Mouse (Mus musculus) NIH3T3 (cell line): ENCODE measurements around the gene Ctnna2.

ENCODE experiments used
- DNase-seq: peaks from one replicate; pipeline ENCODE4 v3.0.0-alpha.2; 2012; ENCODE audit warnings: low read depth

The Ctnna2 gene

DNA sequence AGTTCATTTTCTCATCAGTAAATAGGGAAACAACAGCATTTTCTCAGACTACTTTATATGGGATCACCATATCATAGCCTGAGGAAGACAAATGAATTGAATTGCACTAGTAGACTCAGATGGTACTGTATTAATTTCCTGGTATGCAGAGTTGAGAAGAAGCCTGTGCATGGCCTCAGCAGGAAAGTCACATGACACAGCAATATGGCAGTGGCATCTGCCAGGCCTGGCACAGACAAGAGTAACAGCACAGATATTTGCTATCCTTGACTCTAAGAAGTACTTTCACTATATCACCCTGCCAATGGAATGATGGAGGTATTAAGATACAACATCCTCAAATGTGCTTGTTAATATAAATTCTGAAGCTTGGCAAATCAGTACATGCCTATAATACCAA is 553.8 kb downstream of the Ctnna2 start:
- no peak for DNase-seq

DNA sequence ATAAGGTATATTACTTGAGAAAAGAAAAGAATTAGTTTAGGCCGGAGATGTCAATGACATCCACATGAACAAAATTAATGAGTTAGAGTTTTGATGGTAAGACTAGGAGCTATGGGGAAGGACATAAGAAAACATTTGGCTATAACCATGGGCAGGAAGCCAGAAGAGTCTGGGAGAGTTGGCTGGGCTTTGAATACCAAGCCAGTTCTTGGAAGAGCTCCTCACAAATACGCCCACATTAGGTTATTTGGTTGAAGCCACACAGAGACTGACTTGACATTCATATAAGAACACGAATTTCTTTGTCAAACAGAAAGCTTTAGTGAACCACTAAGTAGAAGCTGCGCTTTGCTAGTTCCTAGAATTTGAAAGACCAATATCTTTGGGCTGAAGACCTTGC is 554.7 kb downstream of the Ctnna2 start:
- peak; percentile 4 for DNase-seq

DNA sequence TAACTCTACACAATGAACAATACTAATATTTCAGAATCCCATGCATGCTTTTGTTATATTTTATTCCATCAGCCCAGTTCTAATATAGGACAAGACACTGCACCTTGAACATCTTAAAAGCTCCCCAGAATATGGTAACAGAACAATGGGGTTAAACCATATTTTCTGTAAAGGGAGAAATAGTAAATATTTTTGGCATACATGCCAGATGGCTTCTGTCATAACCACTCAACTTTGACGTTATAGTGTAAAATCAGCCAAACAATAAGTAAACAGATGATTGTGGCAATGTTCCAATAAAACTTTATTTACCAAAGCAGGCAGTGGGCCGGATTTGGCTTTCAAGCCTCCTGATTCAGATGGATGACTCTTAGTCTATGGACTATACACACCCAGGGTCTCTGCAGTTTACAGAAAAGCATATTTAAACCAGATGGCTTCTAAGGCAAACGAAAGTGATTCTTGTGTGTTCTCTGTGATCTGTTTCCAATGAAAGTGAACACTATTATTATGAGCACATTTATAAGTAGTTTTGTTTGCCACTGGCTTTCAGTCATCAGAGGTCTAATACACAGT is 557.8 kb downstream of the Ctnna2 start:
- DNase-seq = no peak

DNA sequence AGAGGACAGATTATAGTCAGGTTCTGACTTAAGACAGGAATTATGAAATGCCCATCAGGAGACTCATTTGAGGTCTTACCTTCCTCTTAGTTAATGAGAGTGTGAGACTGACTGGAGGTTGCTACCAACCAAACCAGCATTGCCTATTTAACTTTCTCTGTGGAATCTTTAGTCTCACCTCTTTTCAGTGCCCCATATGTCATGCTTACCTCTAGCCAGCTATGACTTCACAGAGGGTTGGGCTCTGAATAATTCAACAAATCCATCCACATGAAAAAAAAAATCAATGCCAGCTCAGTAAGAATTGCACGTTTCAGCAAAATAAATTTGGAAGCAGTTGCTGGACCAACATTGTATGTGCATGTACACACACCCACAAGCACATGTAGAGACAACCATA is 562.5 kb downstream of the Ctnna2 start:
- no peak for DNase-seq

DNA sequence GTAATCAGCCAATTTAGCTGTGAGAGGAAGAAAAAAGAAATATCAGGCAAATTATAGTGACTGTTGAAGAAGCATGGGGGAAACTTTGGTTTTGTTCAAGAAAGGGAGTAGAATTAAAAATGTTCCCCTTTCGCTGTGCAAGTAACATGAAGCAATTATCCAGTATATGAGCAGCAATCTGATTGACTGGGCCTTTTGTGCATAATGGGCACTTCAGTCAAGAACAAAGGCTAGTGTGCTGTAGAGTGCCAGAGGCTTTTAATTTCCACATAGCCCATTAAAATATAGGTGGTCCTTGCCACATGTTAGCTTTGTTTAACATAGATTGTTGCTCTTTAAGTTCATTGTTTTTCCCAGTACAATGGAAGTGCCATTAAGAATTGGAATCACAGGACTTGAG is 566.0 kb downstream of the Ctnna2 start:
- no peak for DNase-seq

DNA sequence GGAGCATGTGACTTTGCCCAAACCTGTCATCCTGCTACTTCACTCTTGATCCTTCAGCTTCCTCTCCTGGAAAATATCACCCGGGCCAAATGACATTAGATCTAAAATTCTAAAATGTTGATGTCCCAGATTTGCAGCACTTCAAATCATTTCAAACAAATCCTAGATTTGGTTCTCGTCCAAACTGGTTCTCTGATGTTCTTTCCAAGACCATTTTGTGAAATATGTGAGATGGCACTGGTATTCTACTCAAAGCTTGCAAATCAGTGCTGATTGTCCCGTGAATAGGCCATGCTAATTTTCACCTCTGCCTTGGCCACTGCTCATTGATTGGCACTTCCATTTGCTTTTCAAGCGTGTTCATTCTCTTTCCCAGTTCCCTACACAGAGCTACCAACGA is 571.0 kb downstream of the Ctnna2 start:
- no peak for DNase-seq

DNA sequence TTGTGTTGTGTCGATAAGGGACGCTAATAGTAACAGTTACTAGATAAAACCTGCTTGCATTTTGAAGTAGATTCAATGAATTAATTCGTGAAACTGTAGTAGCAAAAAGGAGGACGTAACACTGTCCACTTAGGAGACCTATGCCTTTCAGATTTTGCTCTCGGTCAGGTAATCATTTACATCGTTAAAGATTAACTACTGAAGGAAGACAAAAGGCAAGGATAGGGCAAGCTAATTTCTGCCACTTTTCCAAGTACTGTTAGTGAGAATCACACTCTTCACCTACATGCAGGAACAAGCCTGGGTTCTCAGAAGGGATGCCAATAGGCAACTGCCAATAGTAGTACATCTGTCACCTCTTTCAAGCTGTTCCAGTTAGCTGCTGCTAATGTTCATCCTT is 578.7 kb downstream of the Ctnna2 start:
- DNase-seq = no peak

DNA sequence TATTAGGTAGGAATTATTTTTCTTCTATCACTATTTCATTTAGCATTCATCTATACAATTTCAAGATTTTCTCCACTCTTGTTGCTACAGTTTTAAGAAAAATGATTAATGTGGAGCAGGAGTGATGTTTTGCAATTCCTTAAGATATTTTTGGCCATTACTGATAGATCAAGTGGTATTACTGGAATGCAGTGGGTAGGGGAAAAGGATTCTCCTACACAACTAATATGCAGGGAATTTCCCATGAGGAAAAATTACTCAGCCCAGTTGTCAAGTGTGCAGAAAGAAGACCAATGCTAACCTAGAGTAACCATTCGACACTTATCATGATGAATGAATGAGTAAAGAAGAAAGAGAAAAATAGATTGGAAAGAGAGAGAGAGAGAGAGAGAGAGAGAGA is 587.8 kb downstream of the Ctnna2 start:
- no peak for DNase-seq

DNA sequence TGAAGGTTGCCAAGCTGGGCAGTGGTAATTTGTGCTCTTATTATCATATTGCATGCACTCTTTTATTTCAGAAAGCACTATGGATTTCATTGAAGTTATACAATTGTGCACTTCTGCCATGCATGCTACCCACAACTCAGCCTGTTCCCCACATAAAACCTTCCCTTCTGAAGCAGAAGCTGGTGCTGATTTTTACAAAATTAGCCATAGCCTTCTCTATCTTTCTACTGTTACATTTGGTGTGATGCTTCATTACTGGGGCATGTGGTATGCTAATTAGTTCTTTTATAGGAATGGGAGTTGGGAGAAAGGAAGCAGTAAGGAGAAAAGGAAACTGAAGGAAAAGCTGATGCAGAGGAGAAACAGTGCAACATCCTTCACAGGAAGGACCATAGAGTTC is 598.2 kb downstream of the Ctnna2 start:
- DNase-seq = no peak

DNA sequence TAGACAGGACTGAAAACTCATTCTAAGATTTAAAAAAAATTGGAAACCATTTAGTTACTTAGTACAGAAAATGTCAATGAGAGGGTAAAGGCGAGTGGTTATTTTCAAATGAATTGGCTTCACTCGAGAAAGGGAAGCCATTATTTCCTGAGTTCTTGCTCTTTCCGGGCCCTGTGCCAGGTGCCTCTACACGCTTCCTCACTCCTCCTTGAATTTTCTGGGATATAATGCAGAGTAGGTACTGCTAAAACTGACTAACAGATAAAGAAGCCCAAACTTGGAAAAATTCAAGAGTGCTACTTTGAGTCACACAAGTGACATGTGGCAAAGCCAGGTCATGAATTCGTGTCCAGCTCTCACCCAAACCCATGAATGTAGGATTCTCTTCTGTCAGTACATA is 606.4 kb downstream of the Ctnna2 start:
- DNase-seq = no peak

DNA sequence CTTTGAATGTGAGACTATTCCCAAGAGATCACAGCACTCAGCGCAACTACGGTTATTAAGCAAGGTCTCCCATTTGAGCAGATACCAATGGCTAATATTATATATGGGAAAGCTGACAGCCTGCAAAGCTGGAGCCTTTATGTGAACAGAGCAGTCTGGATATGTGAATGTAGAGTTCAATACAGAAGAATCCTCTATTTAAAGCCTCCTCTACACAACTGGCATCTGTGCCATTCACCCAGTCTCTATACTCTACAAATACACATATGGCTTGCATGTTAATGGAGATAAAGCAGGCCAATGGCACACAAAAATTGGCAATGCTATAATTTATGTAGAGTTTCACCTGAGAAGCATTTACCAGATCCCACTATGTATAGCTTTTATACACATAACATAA is 608.4 kb downstream of the Ctnna2 start:
- no peak for DNase-seq

DNA sequence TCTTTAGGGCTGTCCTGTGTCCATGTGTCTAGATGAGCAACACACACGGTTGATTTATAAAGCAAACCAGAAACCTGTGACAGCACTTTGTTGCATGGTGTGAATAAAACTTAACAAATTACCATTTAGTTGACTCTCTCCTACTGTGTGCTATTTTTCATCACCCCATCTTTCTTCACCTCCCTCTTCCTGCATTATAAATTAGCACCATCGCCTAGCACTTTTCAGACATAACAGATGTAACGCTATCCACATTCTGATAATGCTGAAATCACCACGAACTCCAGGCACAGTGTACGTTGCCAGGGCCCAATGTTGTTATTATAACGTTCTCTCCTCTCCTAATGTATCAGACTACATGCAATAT is 621.0 kb downstream of the Ctnna2 start:
- DNase-seq = no peak

DNA sequence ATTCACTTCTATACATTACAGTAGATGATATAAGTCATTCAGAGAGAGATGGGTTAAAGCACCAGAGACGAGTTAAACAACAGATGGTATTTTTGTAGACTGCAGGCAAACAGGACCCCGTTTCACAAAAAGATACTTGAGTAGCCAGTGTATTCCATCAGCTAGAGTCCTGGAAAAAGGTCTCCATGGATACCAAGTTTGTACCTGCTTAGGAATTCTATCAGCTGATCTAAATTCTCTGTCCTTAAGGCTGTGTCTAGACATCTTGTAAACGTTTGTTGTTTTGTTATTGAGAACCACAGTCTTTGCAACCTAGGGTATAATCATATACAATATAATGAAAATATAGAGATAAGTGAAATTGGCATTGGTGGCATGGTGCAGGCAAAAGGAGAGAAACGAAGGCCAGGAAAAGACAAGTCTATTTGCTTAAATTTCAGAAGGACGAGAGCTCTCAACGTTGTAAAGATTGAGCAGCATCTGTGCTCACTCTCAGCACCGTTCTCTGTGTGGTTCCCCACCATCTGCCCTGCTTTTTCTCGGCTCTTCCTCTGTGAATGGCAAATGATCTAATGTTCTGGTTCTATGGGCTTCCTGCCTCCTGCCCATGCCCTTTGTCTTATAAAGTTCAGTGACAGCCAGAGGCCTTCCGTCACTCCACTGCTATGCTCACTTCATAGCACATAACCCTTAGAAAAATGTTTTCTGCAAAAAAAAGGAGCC is 621.6 kb downstream of the Ctnna2 start:
- no peak for DNase-seq

DNA sequence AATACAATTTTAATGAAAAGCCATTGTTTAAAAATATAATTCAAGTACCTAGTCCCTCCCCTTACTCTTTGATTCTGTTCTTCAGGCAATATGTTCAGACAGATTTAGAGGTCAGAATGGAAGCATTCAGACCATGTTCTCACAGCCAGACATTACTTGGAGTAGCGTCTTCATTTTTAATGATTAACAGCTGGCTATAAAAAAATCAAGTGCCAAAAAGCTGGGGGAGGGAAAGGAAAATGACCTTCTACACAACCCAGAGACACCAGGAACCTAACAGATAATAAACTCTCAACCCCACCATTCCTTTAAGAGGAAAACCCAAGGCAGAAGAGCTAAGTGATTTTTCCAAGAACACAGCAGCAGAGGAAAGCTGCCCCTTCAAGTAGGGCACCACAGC is 624.7 kb downstream of the Ctnna2 start:
- no peak for DNase-seq

DNA sequence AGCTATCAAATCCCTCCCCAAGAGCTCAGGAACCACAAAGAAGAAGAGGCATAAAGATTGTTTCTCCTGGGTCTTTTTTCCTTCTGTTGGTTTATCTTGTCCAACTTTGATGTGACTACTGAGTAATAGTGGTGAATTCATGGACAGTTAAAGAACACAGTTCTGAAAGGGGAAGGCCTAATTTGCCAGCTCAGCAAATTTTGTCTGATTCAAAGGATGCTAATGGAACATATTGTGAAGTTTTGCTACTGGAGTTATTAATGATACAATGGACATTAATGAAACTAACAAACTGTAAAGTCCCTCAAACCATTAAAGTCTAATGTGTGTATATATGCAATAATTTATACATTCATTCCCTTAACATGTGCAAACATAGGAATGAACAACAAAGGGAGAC is 635.7 kb downstream of the Ctnna2 start:
- no peak for DNase-seq

DNA sequence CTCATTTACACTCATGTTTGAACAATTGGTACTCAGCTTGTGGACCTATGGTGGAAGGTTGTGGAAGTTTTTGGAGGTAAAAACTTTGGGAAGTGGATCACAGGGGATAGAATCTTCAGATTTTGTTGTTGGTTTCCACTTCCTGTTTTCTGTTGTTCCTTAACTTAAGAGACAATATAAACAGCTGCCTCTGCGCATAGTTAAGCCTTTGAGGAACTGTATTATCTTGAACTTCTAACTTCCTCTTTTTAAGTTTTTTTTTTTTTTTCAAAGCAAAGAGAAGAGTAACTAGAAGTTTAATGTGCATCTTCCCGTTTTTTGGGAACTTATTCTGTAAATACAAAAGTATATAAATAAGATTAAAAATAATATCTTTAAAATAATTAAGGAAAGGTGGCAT is 644.0 kb downstream of the Ctnna2 start:
- no peak for DNase-seq

DNA sequence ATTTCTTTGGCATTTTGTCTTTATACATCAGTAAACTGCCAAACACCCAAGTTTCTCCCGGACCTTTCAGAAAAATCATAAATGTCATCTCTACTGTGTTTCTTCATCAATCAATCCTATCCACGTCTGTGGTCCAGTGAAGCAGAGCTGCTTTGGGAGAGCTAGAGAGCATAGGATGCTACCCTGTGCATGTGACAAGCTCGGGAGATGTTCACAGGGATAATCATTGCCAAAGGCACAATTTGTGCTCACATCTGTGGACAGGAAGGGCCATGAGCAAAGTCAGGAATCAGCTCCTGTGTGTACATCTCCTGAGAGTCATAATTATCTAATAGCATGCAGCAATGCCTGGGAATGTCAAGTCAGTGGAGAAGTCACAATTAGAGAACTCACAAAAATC is 654.8 kb downstream of the Ctnna2 start:
- no peak for DNase-seq

DNA sequence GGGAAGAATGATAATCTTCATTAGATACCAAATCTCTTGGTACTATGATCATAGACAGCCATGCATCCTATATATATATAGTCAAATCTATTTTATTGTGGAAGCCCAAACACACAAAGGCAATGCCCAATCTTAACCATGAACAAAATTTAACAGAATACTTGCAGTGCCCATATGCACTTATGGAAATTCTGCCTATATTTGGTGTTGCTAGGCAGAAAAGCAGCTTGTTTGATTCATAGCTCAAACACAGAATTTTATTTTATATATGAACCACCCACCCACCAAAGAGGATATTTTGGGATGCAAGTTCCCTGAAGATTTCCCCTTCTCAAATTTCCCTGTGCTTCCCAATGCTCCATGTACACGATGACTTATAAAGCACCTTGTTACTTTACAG is 655.2 kb downstream of the Ctnna2 start:
- DNase-seq = no peak

DNA sequence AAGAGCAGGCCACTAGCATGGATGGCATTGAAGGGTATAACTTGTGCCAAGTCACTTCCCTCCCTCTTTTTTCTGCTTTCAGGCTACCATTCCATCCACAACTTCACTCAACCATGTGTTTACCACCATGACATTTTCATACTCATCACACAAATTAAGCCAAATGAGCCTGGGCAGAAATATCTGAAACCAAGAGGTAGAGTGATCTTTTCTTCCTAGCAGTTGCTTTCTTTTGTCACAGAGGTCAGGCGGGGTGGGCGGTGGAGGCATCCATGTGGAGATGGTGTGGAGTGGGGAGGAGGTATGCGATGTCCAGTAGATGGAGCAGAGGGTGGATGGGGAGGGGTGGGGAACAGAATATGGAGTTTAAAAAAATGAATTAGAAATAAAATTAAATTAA is 672.7 kb downstream of the Ctnna2 start:
- no peak for DNase-seq

DNA sequence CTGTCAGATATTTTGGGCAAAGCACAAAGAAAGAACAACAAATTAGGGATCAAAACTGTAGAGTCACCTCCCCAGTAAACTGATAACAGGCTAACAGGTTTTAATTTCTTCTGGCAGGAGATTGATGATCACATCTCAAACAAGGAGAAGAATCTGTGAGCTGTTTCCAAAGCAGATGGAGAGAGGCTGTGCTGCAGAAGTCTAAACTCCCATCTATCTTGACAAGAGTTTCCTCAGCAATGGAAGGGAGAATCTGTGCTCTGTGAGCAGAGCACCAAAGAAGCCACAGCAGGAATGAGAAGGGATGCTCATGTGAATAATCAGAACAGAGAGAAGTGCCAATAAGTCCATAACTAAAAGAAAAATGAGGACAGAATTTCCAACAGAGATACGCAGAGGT is 678.2 kb downstream of the Ctnna2 start:
- DNase-seq = no peak

DNA sequence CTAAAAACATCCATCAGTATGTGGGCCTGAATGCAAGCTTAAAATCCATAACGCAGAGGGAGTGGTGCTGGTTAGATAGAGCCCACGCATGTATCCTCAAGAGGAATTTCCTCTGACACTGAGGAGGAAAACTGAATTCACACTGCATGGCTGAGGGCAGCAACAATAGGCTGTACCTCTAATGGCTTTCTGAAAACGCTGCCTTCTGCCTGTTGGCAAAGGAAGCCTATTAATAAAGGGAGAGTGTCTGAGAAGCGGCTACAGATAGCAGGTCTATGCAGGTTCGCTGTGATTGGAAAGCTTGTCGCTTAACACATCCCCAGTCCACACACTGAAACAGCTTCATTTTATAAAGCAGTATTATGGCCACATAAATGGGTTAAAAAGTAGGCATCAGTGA is 688.1 kb downstream of the Ctnna2 start:
- DNase-seq = no peak

DNA sequence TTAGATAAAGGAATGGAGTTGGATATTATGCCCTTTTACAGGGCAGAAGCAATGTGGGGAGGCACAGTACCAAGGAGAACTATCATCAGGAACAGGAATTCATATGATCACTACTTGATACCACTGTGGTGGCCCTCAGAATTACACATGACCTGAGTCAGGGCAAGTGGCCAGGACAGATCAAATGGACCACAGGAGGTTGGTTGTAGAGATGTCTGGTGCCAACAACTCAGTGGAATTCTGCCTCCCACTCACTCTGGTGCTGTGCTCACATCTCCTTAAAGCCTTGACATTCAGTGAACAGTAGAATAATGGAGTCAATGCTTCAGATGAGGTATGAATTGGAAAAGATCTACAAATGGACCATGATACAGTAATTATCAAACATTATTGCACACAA is 691.1 kb downstream of the Ctnna2 start:
- no peak for DNase-seq

DNA sequence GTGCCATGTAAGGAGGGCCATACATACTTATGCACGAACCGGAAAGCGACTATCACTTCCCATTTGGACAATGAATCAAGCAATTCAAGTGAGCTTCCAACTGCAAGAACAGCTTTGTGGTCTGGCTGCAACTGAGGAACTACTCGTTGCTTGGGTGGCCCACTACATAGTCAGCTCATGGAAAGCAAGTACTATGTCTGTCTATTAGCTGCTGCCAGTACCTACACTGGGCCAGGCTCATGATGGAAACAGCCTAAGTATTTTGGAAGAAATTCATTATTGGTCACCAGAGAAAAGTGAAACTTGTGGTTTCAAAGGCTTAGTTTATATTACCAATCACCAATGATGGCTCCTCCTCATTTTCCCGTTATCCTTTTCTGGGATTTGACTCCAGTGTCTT is 693.2 kb downstream of the Ctnna2 start:
- no peak for DNase-seq

DNA sequence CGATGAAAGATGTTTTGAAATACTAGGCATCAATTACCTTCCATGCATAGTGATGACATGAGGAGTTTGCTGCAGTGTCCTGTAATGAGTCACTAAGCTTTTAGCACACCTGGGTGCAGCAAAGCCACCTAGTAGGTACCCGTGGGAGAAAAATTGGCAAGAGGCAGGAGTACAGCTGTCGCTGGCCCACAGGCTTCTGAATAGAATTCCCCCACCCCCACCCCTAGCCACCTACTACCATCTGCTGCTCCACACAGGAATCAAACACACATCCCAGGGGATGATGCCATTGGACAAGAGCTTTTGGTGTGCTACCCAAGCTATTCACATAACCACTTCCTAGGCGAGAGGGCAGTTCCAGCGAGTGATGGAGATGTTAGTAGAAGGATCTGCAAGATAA is 700.7 kb downstream of the Ctnna2 start:
- no peak for DNase-seq

DNA sequence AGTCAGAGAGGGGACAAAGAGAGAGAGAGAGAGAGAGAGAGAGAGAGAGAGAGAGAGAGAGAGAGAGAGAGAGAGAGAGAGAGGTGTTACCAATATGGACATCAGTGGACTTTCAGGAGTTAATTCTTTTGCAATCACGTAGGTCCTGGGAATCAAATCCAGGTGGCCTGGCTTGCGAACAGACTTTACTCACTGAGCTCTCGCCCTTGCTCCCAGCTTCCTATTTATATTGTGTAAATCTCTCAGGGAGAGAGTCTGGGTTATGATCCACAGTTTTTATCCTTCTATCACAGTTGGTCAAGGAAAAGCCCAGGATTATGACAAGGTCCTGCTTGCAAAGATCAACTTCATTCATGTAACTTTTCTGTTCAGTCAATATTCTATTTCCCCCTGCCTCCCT is 714.3 kb downstream of the Ctnna2 start:
- no peak for DNase-seq
